Mouse (Mus musculus) hindbrain, embryonic 12.5 days (tissue): ENCODE measurements at regions not wholly inside any gene's neighbourhood (a gene's known extent, or its start where the extent isn't known, plus 50 kb on each side); places are given as distances from the start of the nearest gene placed in this dataset.

ENCODE experiments used
- ATAC-seq: fragments of 200-750 bp; cut with Nextera tagmentation; 2 replicates; pipeline ENCODE4 v1.8.0; 2017; ENCODE audit warnings: moderate TSS enrichment; ENCODE audit not compliant: low FRiP score
- H3K27ac ChIP-seq: fragments of 300-500 bp; sonication (generic); 2 replicates; pipeline ENCODE4 v1.5.1; 2016; ENCODE audit warnings: mild to moderate bottlenecking
- H3K27me3 ChIP-seq: fragments of 300-500 bp; sonication (generic); 2 replicates; pipeline ENCODE4 v1.6.1; 2016; ENCODE audit warnings: mild to moderate bottlenecking
- H3K36me3 ChIP-seq: fragments of 300-500 bp; sonication (generic); 2 replicates; pipeline ENCODE4 v1.6.1; 2016; ENCODE audit warnings: mild to moderate bottlenecking
- H3K4me1 ChIP-seq: fragments of 300-500 bp; sonication (generic); 2 replicates; pipeline ENCODE4 v1.6.1; 2016
- H3K4me2 ChIP-seq: fragments of 300-500 bp; sonication (generic); replicated peaks from 2 replicates; pipeline ENCODE4 v1.6.1; 2016; ENCODE audit warnings: mild to moderate bottlenecking
- H3K4me3 ChIP-seq: fragments of 300-500 bp; sonication (generic); 2 replicates; pipeline ENCODE4 v1.5.1; 2016; ENCODE audit warnings: mild to moderate bottlenecking
- H3K9ac ChIP-seq: fragments of 300-500 bp; sonication (generic); 2 replicates; pipeline ENCODE4 v1.6.1; 2016; ENCODE audit warnings: mild to moderate bottlenecking, moderate library complexity
- H3K9me3 ChIP-seq: fragments of 300-500 bp; sonication (generic); replicated peaks from 2 replicates; pipeline ENCODE4 v1.6.1; 2016; ENCODE audit warnings: mild to moderate bottlenecking
- WGBS: fragments of 180-500 bp; shearing (Covaris S2); methylation state at CpG from one replicate; pipeline ENCODE4 v1.1.7; 2016; 5-methylcytosine and 5-hydroxymethylcytosine counted together

GRCm38 (mm10) chr1:111699030-111699732 is 165.5 kb downstream of the Dsel start:
- H3K4me1 ChIP-seq, result no peaks in the 10 kb centered on the region
- no peaks in the 10 kb centered on the region for H3K36me3 ChIP-seq
- H3K9me3 ChIP-seq, result no peaks in the 10 kb centered on the region
- no peak overlapping the region for H3K4me3 ChIP-seq
- no peak overlapping the region for H3K9ac ChIP-seq
- no peak overlapping the region for H3K27ac ChIP-seq
- no peaks in the 10 kb centered on the region for H3K27me3 ChIP-seq
- H3K4me2 ChIP-seq, result no peak overlapping the region
- ATAC-seq, result no peak; the same call in 1 of the 2 replicates

- H3K36me3 ChIP-seq, result no peaks in the 10 kb centered on the region
- no peak overlapping the region for H3K4me3 ChIP-seq
- H3K4me1 ChIP-seq, result no peaks in the 10 kb centered on the region
- no peaks in the 10 kb centered on the region for H3K27me3 ChIP-seq
- H3K9me3 ChIP-seq, result no peaks in the 10 kb centered on the region
- H3K4me2 ChIP-seq, result no peak overlapping the region
- 0 out of 2 replicates have a peak, but pooled peaks have one; percentile 32 for ATAC-seq
- H3K27ac ChIP-seq, result no peak overlapping the region
- WGBS, result 94% methylated on average over 1 of the region's 1 CpGs
- no peak overlapping the region for H3K9ac ChIP-seq
Measured at GRCm38 (mm10) chr1:111660950-111661349, 203.8 kb downstream of the Dsel start.

- H3K27me3 ChIP-seq, result no peaks in the 10 kb centered on the region
- no peak overlapping the region for H3K27ac ChIP-seq
- ATAC-seq, result no peak; the same call in 1 of the 2 replicates
- H3K4me3 ChIP-seq, result no peak overlapping the region
- no peak overlapping the region for H3K4me2 ChIP-seq
- H3K9ac ChIP-seq, result no peak overlapping the region
- H3K4me1 ChIP-seq, result no peaks in the 10 kb centered on the region
- WGBS, result 10% methylated on average over 2 of the region's 2 CpGs
- H3K9me3 ChIP-seq, result no peaks in the 10 kb centered on the region
- H3K36me3 ChIP-seq, result no peaks in the 10 kb centered on the region
Measured at GRCm38 (mm10) chr1:111660099-111660670, 204.5 kb downstream of the Dsel start.

GRCm38 (mm10) chr1:111633860-111634460 is 230.8 kb downstream of the Dsel start:
- H3K9ac ChIP-seq, result no peak overlapping the region
- H3K9me3 ChIP-seq, result no peaks in the 10 kb centered on the region
- no peak overlapping the region for H3K27ac ChIP-seq
- H3K4me3 ChIP-seq, result no peak overlapping the region
- peak; percentile 92 for ATAC-seq
- H3K27me3 ChIP-seq, result no peaks in the 10 kb centered on the region
- WGBS, result 57% methylated on average over 3 of the region's 3 CpGs
- no peaks in the 10 kb centered on the region for H3K36me3 ChIP-seq
- no peaks in the 10 kb centered on the region for H3K4me1 ChIP-seq
- no peak overlapping the region for H3K4me2 ChIP-seq
